Mouse (Mus musculus) CH12.LX (cell line): Measurements from ENCODE around the gene Catsper3.

Experiments
- CTCF ChIP-seq, 2 experiments: IDR thresholded peaks in 1 of 2; conservative IDR thresholded peaks in 1 of 2; 2 replicates each; pipeline ENCODE4 v1.5.1; 2011 to 2012; ENCODE audit warnings: low read depth in 2 of 2, low read length in 2 of 2, improper control_type of control experiment in 1 of 2, inconsistent platforms in 1 of 2, mild to moderate bottlenecking in 1 of 2, moderate library complexity in 1 of 2
- EP300 ChIP-seq: IDR thresholded peaks from 2 replicates; pipeline ENCODE4 v1.6.1; 2011; ENCODE audit warnings: low read length, improper control_type of control experiment
- IRF4 ChIP-seq: IDR thresholded peaks from 2 replicates; pipeline ENCODE4 v1.6.1; 2014; ENCODE audit warnings: low read depth, mild to moderate bottlenecking, inconsistent platforms, low read length, improper control_type of control experiment
- MYC ChIP-seq: IDR thresholded peaks from 2 replicates; pipeline ENCODE4 v1.6.1; 2011; ENCODE audit warnings: low read depth, mild to moderate bottlenecking, improper control_type of control experiment, low read length
- NRF1 ChIP-seq: IDR thresholded peaks from 2 replicates; pipeline ENCODE4 v1.6.1; 2014; ENCODE audit warnings: low read depth, mild to moderate bottlenecking, inconsistent platforms, low read length, improper control_type of control experiment, moderate library complexity
- POLR2A ChIP-seq: IDR thresholded peaks from 2 replicates; pipeline ENCODE4 v1.6.1; 2011; ENCODE audit warnings: low read depth, mild to moderate bottlenecking, improper control_type of control experiment, low read length
- TCF12 ChIP-seq: IDR thresholded peaks from 2 replicates; pipeline ENCODE4 v1.6.1; 2014; ENCODE audit warnings: low read depth, mild to moderate bottlenecking, inconsistent platforms, low read length, improper control_type of control experiment
- ZC3H11A ChIP-seq: IDR thresholded peaks from 2 replicates; pipeline ENCODE4 v1.6.1; 2012; ENCODE audit warnings: low read depth, mild to moderate bottlenecking, inconsistent platforms, low read length, improper control_type of control experiment

- TF ChIP-seq CTCF (conservative IDR thresholded peaks at IDR 0.05 in 1 of 2, IDR thresholded peaks at IDR 0.05 in 1 of 2; ENCODE audit: low read depth in 2 of 2, low read length in 2 of 2) (no peak), EP300 (no peak), TCF12 (no peak), MYC (no peak), POLR2A (no peak), ZC3H11A (no peak), NRF1 (no peak), IRF4 (no peak)
Measured at GRCm38 (mm10) chr13:55830081-55830832, 45.9 kb downstream of the Catsper3 start.
